Mouse (Mus musculus): ENCODE data around the gene Ufd1.

DNA sequence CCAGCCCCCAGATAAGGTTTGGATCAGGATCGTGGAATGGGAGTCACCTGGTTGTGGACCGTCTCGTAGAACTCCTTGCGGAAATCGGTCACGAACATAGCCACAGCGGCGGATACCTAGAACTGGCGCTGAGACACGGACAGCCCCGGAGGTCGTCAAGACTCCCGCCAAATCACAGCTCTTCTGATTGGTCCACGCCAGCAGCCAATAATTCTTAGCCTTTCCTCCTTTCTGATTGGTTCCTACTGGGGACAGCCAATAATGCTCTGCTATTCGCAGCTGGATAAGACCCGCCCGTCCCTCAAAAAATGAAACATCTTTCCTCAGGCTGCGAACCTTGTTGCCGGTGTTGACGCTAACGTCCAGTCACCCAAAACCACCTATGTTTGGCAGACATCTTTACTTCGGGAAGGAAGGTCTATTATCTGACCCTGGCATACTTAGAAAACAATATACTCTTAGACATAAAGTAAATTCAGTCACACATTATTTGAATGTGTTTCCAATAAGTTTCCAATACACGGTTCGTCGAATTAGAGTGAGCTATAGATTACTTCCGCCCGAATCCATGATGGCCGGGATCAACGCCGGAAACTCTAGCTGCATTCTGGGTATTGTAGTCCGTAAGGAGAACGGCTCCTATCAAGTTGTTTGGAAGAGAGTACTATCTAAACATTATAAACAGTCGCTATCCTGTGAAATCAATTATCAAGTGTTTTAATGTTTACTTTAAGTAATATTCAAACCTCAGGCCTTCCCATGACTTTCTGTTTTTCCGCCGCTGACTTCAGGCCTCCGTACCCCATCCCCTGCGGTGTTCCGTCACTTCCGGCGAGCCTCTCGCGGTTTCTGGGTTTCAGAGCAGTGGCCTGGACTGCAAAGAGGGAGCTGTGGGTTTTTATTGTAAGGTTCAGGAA lies at the start of gene Ufd1, which contains the start of gene Cdc45:
- TF ChIP-seq MAX (IDR thresholded peaks at IDR 0.05) (peak; percentile 30), USF1 (IDR thresholded peaks at IDR 0.05; ENCODE audit: low read depth) (no peak), CEBPB (IDR thresholded peaks at IDR 0.05; ENCODE audit: low read depth) (no peak), CTCF (IDR thresholded peaks at IDR 0.05; ENCODE audit: control insufficient read depth, insufficient read depth, insufficient read length) (no peak), MYOD1 (IDR thresholded peaks at IDR 0.05; ENCODE audit: control insufficient read depth, insufficient read length, low read depth) (no peak), MYOG (IDR thresholded peaks at IDR 0.05; ENCODE audit: control insufficient read depth, extremely low read depth, insufficient read length) (no peak), FOSL1 (IDR thresholded peaks at IDR 0.05; ENCODE audit: insufficient read depth, low read length, poor library complexity, severe bottlenecking) (no peak)
